Mouse (Mus musculus) liver, embryonic 14.5 days (tissue): ENCODE measurements around the gene Ptpra.

Experiments
- CTCF ChIP-seq: IDR thresholded peaks from 2 replicates; pipeline ENCODE4 v1.5.1; 2016; ENCODE audit warnings: antibody characterized with exemption, low read depth, control low read depth
- EP300 ChIP-seq: IDR thresholded peaks from 2 replicates; pipeline ENCODE4 v1.6.1; 2016; ENCODE audit warnings: antibody characterized with exemption, low read depth

DNA sequence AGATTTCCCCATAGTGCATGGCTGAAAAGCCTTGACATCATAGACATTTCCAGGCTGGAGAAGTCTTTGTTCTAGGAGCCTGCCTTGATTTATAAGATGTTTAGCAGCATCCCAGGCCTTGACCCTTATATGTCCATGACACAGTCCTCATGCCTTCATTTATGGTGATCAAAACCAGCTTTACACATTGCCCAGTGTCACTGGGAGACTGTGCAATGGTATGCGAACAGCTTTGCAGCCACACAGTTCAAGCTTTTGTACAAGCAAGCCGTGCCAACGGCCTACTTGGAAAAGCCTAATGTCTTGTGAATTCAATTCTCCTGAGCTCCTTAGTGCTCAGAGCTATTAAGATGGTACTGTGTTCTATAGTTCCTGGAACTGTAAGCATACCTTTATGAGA is 32.6 kb downstream of the Ptpra start:
- TF ChIP-seq CTCF = no peak
- no peak for TF ChIP-seq EP300
